Mouse (Mus musculus) hindbrain, postnatal 0 days (tissue): ENCODE results near the gene Yif1a. TPM values are rescaled to one million over a fixed set of nuclear protein-coding genes. Genes with fewer than 3 reads are reported as not detected.

Experiments used
- ATAC-seq: fragments of 200-750 bp; cut with Nextera tagmentation; 2 replicates; pipeline ENCODE4 v1.8.0; 2017; ENCODE audit warnings: mild to moderate bottlenecking, moderate TSS enrichment, moderate library complexity
- DNase-seq: peaks from one replicate; pipeline ENCODE4 v3.0.0-alpha.2; 2015; ENCODE audit warnings: low spot score
- H3K27ac ChIP-seq: fragments of 300-500 bp; sonication (generic); 2 replicates; pipeline ENCODE4 v1.5.1; 2014; ENCODE audit warnings: mild to moderate bottlenecking
- H3K27me3 ChIP-seq: fragments of 300-500 bp; sonication (generic); 2 replicates; pipeline ENCODE4 v1.6.1; 2014; ENCODE audit warnings: low read length, mixed read lengths; ENCODE audit not compliant: insufficient read depth
- H3K36me3 ChIP-seq: fragments of 300-500 bp; sonication (generic); 2 replicates; pipeline ENCODE4 v1.6.1; 2014; ENCODE audit warnings: low read length, mixed read lengths; ENCODE audit not compliant: insufficient read depth
- H3K4me1 ChIP-seq: fragments of 300-500 bp; sonication (generic); 2 replicates; pipeline ENCODE4 v1.6.1; 2014; ENCODE audit warnings: antibody characterized with exemption, low read length, mixed read lengths; ENCODE audit not compliant: insufficient read depth
- H3K4me2 ChIP-seq: fragments of 300-500 bp; sonication (generic); 2 replicates; pipeline ENCODE4 v1.6.1; 2014; ENCODE audit warnings: low read depth, mild to moderate bottlenecking, low read length, moderate library complexity, mixed read lengths
- H3K4me3 ChIP-seq: fragments of 300-500 bp; sonication (generic); 2 replicates; pipeline ENCODE4 v1.5.1; 2014; ENCODE audit warnings: low read length
- H3K9ac ChIP-seq: fragments of 300-500 bp; sonication (generic); replicated peaks from 2 replicates; pipeline ENCODE4 v1.6.1; 2014; ENCODE audit warnings: mild to moderate bottlenecking, low read length, moderate library complexity, mixed read lengths
- H3K9me3 ChIP-seq: fragments of 300-500 bp; sonication (generic); 2 replicates; pipeline ENCODE4 v1.6.1; 2016; ENCODE audit warnings: low read length, mixed read lengths
- CTCF ChIP-seq: IDR thresholded peaks from 2 replicates; pipeline ENCODE4 v1.5.1; 2016; ENCODE audit warnings: antibody characterized with exemption, control low read depth, low read depth
- WGBS: fragments of 180-500 bp; shearing (Covaris S2); extraction: QIAGEN DNeasy Blood & Tissue Kit; methylation state at CpG from one replicate; pipeline ENCODE4 v1.1.7; 2014; 5-methylcytosine and 5-hydroxymethylcytosine counted together
- polyA plus RNA-seq: library from polyadenylated mRNA; unstranded; fragments of >200 nt; fragmentation: Nextera tagmentation; extraction: Ambion mirVana; gene quantifications from 2 replicates; pipeline ENCODE4 v1.2.1, GENCODE M21; 2015
- total RNA-seq: library from RNA; depleted of rRNA; stranded (reverse); fragments of >200 nt; gene quantifications from 2 replicates; pipeline ENCODE4 v1.2.3, GENCODE M21; 2014; rRNA removed

The Yif1a gene
- total RNA-seq (59.7 and 69.0 TPM in 2 replicates), polyA plus RNA-seq (66.6 and 68.0 TPM in 2 replicates)

- under 1% methylated on average over 58 of the region's 58 CpGs for WGBS
- Histone ChIP-seq H3K9me3 (no peaks in the 10 kb centered on the region), H3K4me1 (peaks cover 13% of the 10 kb centered on the region; the same call in 1 of the 2 replicates), H3K36me3 (peaks cover 13% of the 10 kb centered on the region; the same call in 1 of the 2 replicates), H3K27ac (peak within 1 kb of the TSS; percentile 68), H3K4me2 (peak within 1 kb of the TSS; percentile 64), H3K27me3 (no peaks in the 10 kb centered on the region), H3K4me3 (peak within 1 kb of the TSS; percentile 72), H3K9ac (peak within 1 kb of the TSS; percentile 58)
- peak; percentile 68 for TF ChIP-seq CTCF
- DNase-seq (peak; percentile 99), ATAC-seq (peak; percentile 92)
Measured at GRCm38 (mm10) chr19:5087884-5088728, at the start of gene Yif1a. TSS of gene Yif1a (plus strand) at chr19:5088538.

GRCm38 (mm10) chr19:5038709-5039156 lies 49.6 kb upstream of the Yif1a start, which contains the start of the genes B4gat1 and AC124502.3:
TSS of gene B4gat1 (plus strand) at chr19:5038826.
TSS of gene AC124502.3 (plus strand) at chr19:5038891.
- Histone ChIP-seq H3K9ac (peak within 1 kb of the TSS; percentile 79), H3K4me1 (peaks cover 19% of the 10 kb centered on the region), H3K36me3 (no peaks in the 10 kb centered on the region; the same call in 1 of the 2 replicates), H3K4me3 (peak within 1 kb of the TSS; percentile 78), H3K27me3 (no peaks in the 10 kb centered on the region), H3K9me3 (no peaks in the 10 kb centered on the region), H3K4me2 (peak within 1 kb of the TSS; percentile 95), H3K27ac (peak within 1 kb of the TSS; percentile 89)
- DNase-seq (peak; percentile 97), ATAC-seq (peak; percentile 92)
- peak; percentile 54 for TF ChIP-seq CTCF
- WGBS = under 1% methylated on average over 41 of the region's 44 CpGs

GRCm38 (mm10) chr19:5039301-5040114 lies 48.8 kb upstream of the Yif1a start:
- DNase-seq (no peak), ATAC-seq (peak; percentile 27)
- Histone ChIP-seq H3K27me3 (no peaks in the 10 kb centered on the region), H3K4me1 (peaks cover 19% of the 10 kb centered on the region), H3K4me3 (peak overlapping the region; percentile 78), H3K36me3 (no peaks in the 10 kb centered on the region; the same call in none of the 2 replicates), H3K27ac (peak overlapping the region; percentile 89), H3K9ac (peak overlapping the region; percentile 79), H3K4me2 (peak overlapping the region; percentile 95), H3K9me3 (no peaks in the 10 kb centered on the region)
- WGBS = 8% methylated on average over 41 of the region's 41 CpGs
- no peak for TF ChIP-seq CTCF

- 7% methylated on average over 40 of the region's 40 CpGs for WGBS
- peak within 1 kb of the TSS; percentile 78 for H3K4me3 ChIP-seq
- peaks cover 19% of the 10 kb centered on the region for H3K4me1 ChIP-seq
- no peaks in the 10 kb centered on the region for H3K27me3 ChIP-seq
- no peaks in the 10 kb centered on the region; the same call in none of the 2 replicates for H3K36me3 ChIP-seq
- H3K27ac ChIP-seq = peak within 1 kb of the TSS; percentile 71; the same call in 1 of the 2 replicates
- peak; percentile 98 for DNase-seq
- no peaks in the 10 kb centered on the region for H3K9me3 ChIP-seq
- H3K4me2 ChIP-seq = peak within 1 kb of the TSS; percentile 95
- H3K9ac ChIP-seq = peak within 1 kb of the TSS; percentile 79
- peak; percentile 77 for ATAC-seq
- peak; percentile 20; the same call in 1 of the 2 replicates for TF ChIP-seq CTCF
Measured at GRCm38 (mm10) chr19:5040862-5041523, 47.3 kb upstream of the Yif1a start, which contains the start of gene Brms1. TSS of gene Brms1 (plus strand) at chr19:5041354.

- H3K4me2 ChIP-seq = peak overlapping the region; percentile 95
- H3K27me3 ChIP-seq = no peaks in the 10 kb centered on the region
- peak overlapping the region; percentile 78 for H3K9ac ChIP-seq
- TF ChIP-seq CTCF = no peak
- DNase-seq = no peak
- no peaks in the 10 kb centered on the region for H3K9me3 ChIP-seq
- peaks cover 19% of the 10 kb centered on the region for H3K4me1 ChIP-seq
- peaks cover 4% of the 10 kb centered on the region for H3K36me3 ChIP-seq
- H3K27ac ChIP-seq = peak overlapping the region; percentile 71; the same call in 1 of the 2 replicates
- peak overlapping the region; percentile 78 for H3K4me3 ChIP-seq
- WGBS = 3% methylated on average over 16 of the region's 16 CpGs
- ATAC-seq = no peak
Measured at GRCm38 (mm10) chr19:5041588-5041987, 46.8 kb upstream of the Yif1a start.

GRCm38 (mm10) chr19:5045531-5045930 lies 42.8 kb upstream of the Yif1a start:
- WGBS = 86% methylated on average over 4 of the region's 4 CpGs
- no peak for DNase-seq

More at GRCm38 (mm10) chr19:5045531-5045930, 42.8 kb upstream of the Yif1a start:
- Histone ChIP-seq H3K4me3 (no peak overlapping the region), H3K9ac (no peak overlapping the region), H3K36me3 (peaks cover 28% of the 10 kb centered on the region), H3K4me2 (no peak overlapping the region), H3K27ac (no peak overlapping the region), H3K27me3 (no peaks in the 10 kb centered on the region), H3K9me3 (no peaks in the 10 kb centered on the region), H3K4me1 (peaks cover 11% of the 10 kb centered on the region)
- no peak for ATAC-seq
- no peak for TF ChIP-seq CTCF
